Mouse (Mus musculus) liver, embryonic 13.5 days (tissue): ENCODE measurements around the gene Dclre1b. TPM values are rescaled to one million over a fixed set of nuclear protein-coding genes. Genes with fewer than 3 reads are reported as not detected.

Experiments used
- ATAC-seq: fragments of 200-750 bp; cut with Nextera tagmentation; 2 replicates; pipeline ENCODE4 v1.8.0; 2017; ENCODE audit warnings: low read depth, mild to moderate bottlenecking, moderate number of reproducible peaks, moderate library complexity
- DNase-seq: peaks from one replicate; pipeline ENCODE4 v3.0.0; 2022
- H3K27ac ChIP-seq: fragments of 300-500 bp; sonication (generic); 2 replicates; pipeline ENCODE4 v1.5.1; 2015; ENCODE audit warnings: moderate library complexity, mild to moderate bottlenecking, inconsistent platforms
- H3K27me3 ChIP-seq: fragments of 300-500 bp; sonication (generic); 2 replicates; pipeline ENCODE4 v1.6.1; 2015; ENCODE audit warnings: mild to moderate bottlenecking, inconsistent platforms
- H3K36me3 ChIP-seq: fragments of 300-500 bp; sonication (generic); 2 replicates; pipeline ENCODE4 v1.6.1; 2015; ENCODE audit warnings: mild to moderate bottlenecking, inconsistent platforms
- H3K4me1 ChIP-seq: fragments of 300-500 bp; sonication (generic); replicated peaks from 2 replicates; pipeline ENCODE4 v1.6.1; 2015; ENCODE audit warnings: inconsistent platforms
- H3K4me2 ChIP-seq: fragments of 300-500 bp; sonication (generic); 2 replicates; pipeline ENCODE4 v1.6.1; 2015; ENCODE audit warnings: inconsistent platforms, mild to moderate bottlenecking, moderate library complexity
- H3K4me3 ChIP-seq: fragments of 300-500 bp; sonication (generic); replicated peaks from 2 replicates; pipeline ENCODE4 v1.5.1; 2015; ENCODE audit warnings: mild to moderate bottlenecking, inconsistent platforms
- H3K9ac ChIP-seq: fragments of 300-500 bp; sonication (generic); 2 replicates; pipeline ENCODE4 v1.6.1; 2015; ENCODE audit warnings: mild to moderate bottlenecking, inconsistent platforms
- H3K9me3 ChIP-seq: fragments of 300-500 bp; sonication (generic); replicated peaks from 2 replicates; pipeline ENCODE4 v1.6.1; 2016; ENCODE audit warnings: inconsistent platforms
- WGBS: fragments of 180-500 bp; shearing (Covaris S2); methylation state at CpG from one replicate; pipeline ENCODE4 v1.1.7; 2015; ENCODE audit not compliant: insufficient replicate concordance; 5-methylcytosine and 5-hydroxymethylcytosine counted together
- polyA plus RNA-seq: library from polyadenylated mRNA; unstranded; fragments of >200 nt; fragmentation: Nextera tagmentation; extraction: Ambion mirVana; gene quantifications from 2 replicates; pipeline ENCODE4 v1.2.1, GENCODE M21; 2015

Dclre1b gene
- polyA plus RNA-seq, 1 experiment from 2014 or later = 30.3 TPM

GRCm38 (mm10) chr3:103771531-103772130 is 37.6 kb downstream of the Dclre1b start:
- ATAC-seq = no peak
- no peak overlapping the region for H3K4me2 ChIP-seq
- no peak overlapping the region for H3K4me3 ChIP-seq
- no peaks in the 10 kb centered on the region for H3K9me3 ChIP-seq
- H3K36me3 ChIP-seq = peaks cover 86% of the 10 kb centered on the region
- peaks cover 14% of the 10 kb centered on the region for H3K4me1 ChIP-seq
- 86% methylated on average over 9 of the region's 9 CpGs for WGBS
- H3K27ac ChIP-seq = no peak overlapping the region; the same call in 1 of the 2 replicates
- no peaks in the 10 kb centered on the region for H3K27me3 ChIP-seq
- H3K9ac ChIP-seq = no peak overlapping the region
- no peak for DNase-seq

- no peaks in the 10 kb centered on the region for H3K9me3 ChIP-seq
- WGBS = 79% methylated on average over 3 of the region's 3 CpGs
- H3K9ac ChIP-seq = no peak overlapping the region
- DNase-seq (no peak), ATAC-seq (no peak)
- H3K4me3 ChIP-seq = no peak overlapping the region
- H3K27ac ChIP-seq = no peak overlapping the region
- H3K4me2 ChIP-seq = no peak overlapping the region
- H3K27me3 ChIP-seq = no peaks in the 10 kb centered on the region
- peaks cover under 1% of the 10 kb centered on the region; the same call in 1 of the 2 replicates for H3K4me1 ChIP-seq
- H3K36me3 ChIP-seq = peaks cover 88% of the 10 kb centered on the region
Observed at GRCm38 (mm10) chr3:103766789-103767188, 42.5 kb downstream of the Dclre1b start.

GRCm38 (mm10) chr3:103759261-103759970 is 49.8 kb downstream of the Dclre1b start:
- no peaks in the 10 kb centered on the region for H3K27me3 ChIP-seq
- no peak overlapping the region for H3K27ac ChIP-seq
- H3K9me3 ChIP-seq = no peaks in the 10 kb centered on the region
- H3K4me2 ChIP-seq = no peak overlapping the region
- H3K36me3 ChIP-seq = peaks cover 93% of the 10 kb centered on the region
- no peak for DNase-seq
- H3K4me1 ChIP-seq = peaks cover 18% of the 10 kb centered on the region
- no peak for ATAC-seq
- WGBS = 82% methylated on average over 5 of the region's 5 CpGs
- no peak overlapping the region for H3K4me3 ChIP-seq
- no peak overlapping the region for H3K9ac ChIP-seq

GRCm38 (mm10) chr3:103758456-103758855 is 50.8 kb downstream of the Dclre1b start:
- 93% methylated on average over 7 of the region's 7 CpGs for WGBS
- peaks cover 93% of the 10 kb centered on the region for H3K36me3 ChIP-seq
- no peak for ATAC-seq

GRCm38 (mm10) chr3:103756920-103757319 is 52.3 kb downstream of the Dclre1b start:
- Histone ChIP-seq H3K27me3 (no peaks in the 10 kb centered on the region), H3K36me3 (peaks cover 93% of the 10 kb centered on the region), H3K4me2 (no peak overlapping the region), H3K27ac (no peak overlapping the region), H3K4me3 (no peak overlapping the region), H3K4me1 (peaks cover 18% of the 10 kb centered on the region), H3K9me3 (no peaks in the 10 kb centered on the region), H3K9ac (no peak overlapping the region)
- 94% methylated on average over 2 of the region's 2 CpGs for WGBS
- no peak for ATAC-seq
- DNase-seq = no peak

More at GRCm38 (mm10) chr3:103758456-103758855, 50.8 kb downstream of the Dclre1b start:
- Histone ChIP-seq H3K4me3 (no peak overlapping the region), H3K9ac (no peak overlapping the region), H3K27me3 (no peaks in the 10 kb centered on the region), H3K4me2 (no peak overlapping the region), H3K4me1 (peaks cover 18% of the 10 kb centered on the region), H3K9me3 (no peaks in the 10 kb centered on the region), H3K27ac (no peak overlapping the region)
- DNase-seq = no peak

GRCm38 (mm10) chr3:103755351-103755750 is 53.9 kb downstream of the Dclre1b start:
- no peak overlapping the region for H3K27ac ChIP-seq
- no peak for DNase-seq
- H3K27me3 ChIP-seq = no peaks in the 10 kb centered on the region
- no peak overlapping the region for H3K4me2 ChIP-seq
- no peak overlapping the region for H3K9ac ChIP-seq
- H3K4me1 ChIP-seq = peaks cover 18% of the 10 kb centered on the region
- peaks cover 93% of the 10 kb centered on the region for H3K36me3 ChIP-seq
- WGBS = 41% methylated on average over 3 of the region's 3 CpGs
- H3K4me3 ChIP-seq = no peak overlapping the region
- H3K9me3 ChIP-seq = no peaks in the 10 kb centered on the region
- ATAC-seq = no peak

- Histone ChIP-seq H3K4me2 (no peak overlapping the region), H3K36me3 (peaks cover 96% of the 10 kb centered on the region)
- ATAC-seq = no peak
Observed at GRCm38 (mm10) chr3:103751558-103751957, 57.7 kb downstream of the Dclre1b start.

More at GRCm38 (mm10) chr3:103751558-103751957, 57.7 kb downstream of the Dclre1b start:
- Histone ChIP-seq H3K4me1 (peaks cover 10% of the 10 kb centered on the region; the same call in 1 of the 2 replicates), H3K27me3 (no peaks in the 10 kb centered on the region), H3K27ac (no peak overlapping the region), H3K4me3 (no peak overlapping the region), H3K9ac (no peak overlapping the region), H3K9me3 (no peaks in the 10 kb centered on the region)
- 86% methylated on average over 2 of the region's 2 CpGs for WGBS
- no peak for DNase-seq

Other genes with a start within 250 kb of the Dclre1b start
- gene Syt6, start 234.2 kb downstream of the Dclre1b start, polyA plus RNA-seq = not detected in 2 replicates
- 0.18 and 0.21 TPM in 2 replicates for gene Atg4a-ps, start 163.4 kb downstream of the Dclre1b start, polyA plus RNA-seq
- gene Olfml3, start 71.4 kb downstream of the Dclre1b start, polyA plus RNA-seq = 2.7 and 2.8 TPM in 2 replicates
- gene Gm10964, start 70.1 kb downstream of the Dclre1b start, polyA plus RNA-seq = not detected in 2 replicates
- gene Hipk1, start 17.9 kb downstream of the Dclre1b start, polyA plus RNA-seq = 12.8 and 14.2 TPM in 2 replicates
- gene Ap4b1, start 76 bp upstream of the Dclre1b start, polyA plus RNA-seq = 13.2 and 15.1 TPM in 2 replicates
- gene Gm43064, start 129 bp upstream of the Dclre1b start, polyA plus RNA-seq = 0.42 and 0.67 TPM in 2 replicates
- 1.9 and 2.1 TPM in 2 replicates for gene Bcl2l15, start 23.2 kb upstream of the Dclre1b start, polyA plus RNA-seq
- 2.0 and 2.2 TPM in 2 replicates for gene Ptpn22, start 50.4 kb upstream of the Dclre1b start, polyA plus RNA-seq
- 4.2 and 5.2 TPM in 2 replicates for gene Rsbn1, start 104.7 kb upstream of the Dclre1b start, polyA plus RNA-seq
- gene Phtf1, start 158.7 kb upstream of the Dclre1b start, polyA plus RNA-seq = 6.7 and 6.8 TPM in 2 replicates